Mouse (Mus musculus) neural tube, embryonic 11.5 days (tissue): ENCODE data around the gene Csrp3. TPM values are rescaled to one million over a fixed set of nuclear protein-coding genes. Genes with fewer than 3 reads are reported as not detected.

Source experiments
- ATAC-seq: fragments of 200-750 bp; cut with Nextera tagmentation; 2 replicates; pipeline ENCODE4 v1.8.0; 2017; ENCODE audit warnings: moderate number of reproducible peaks, mild to moderate bottlenecking, moderate TSS enrichment, moderate library complexity; ENCODE audit not compliant: insufficient read depth, low FRiP score, low TSS enrichment
- DNase-seq: peaks from one replicate; pipeline ENCODE4 v3.0.0-alpha.2; 2015; ENCODE audit warnings: low spot score
- H3K27ac ChIP-seq: fragments of 300-500 bp; sonication (generic); 2 replicates; pipeline ENCODE4 v1.5.1; 2014; ENCODE audit warnings: low read depth, mild to moderate bottlenecking, low read length
- H3K27me3 ChIP-seq: fragments of 300-500 bp; sonication (generic); 2 replicates; pipeline ENCODE4 v1.6.1; 2014; ENCODE audit warnings: mild to moderate bottlenecking, low read length, mixed read lengths; ENCODE audit not compliant: control insufficient read depth, insufficient read depth
- H3K36me3 ChIP-seq: fragments of 300-500 bp; sonication (generic); 2 replicates; pipeline ENCODE4 v1.6.1; 2014; ENCODE audit warnings: mild to moderate bottlenecking, low read length, moderate library complexity, mixed read lengths; ENCODE audit not compliant: control insufficient read depth, insufficient read depth
- H3K4me1 ChIP-seq: fragments of 300-500 bp; sonication (generic); 2 replicates; pipeline ENCODE4 v1.6.1; 2014; ENCODE audit warnings: low read length, mixed read lengths; ENCODE audit not compliant: control insufficient read depth, insufficient read depth
- H3K4me2 ChIP-seq: fragments of 300-500 bp; sonication (generic); 2 replicates; pipeline ENCODE4 v1.6.1; 2014; ENCODE audit warnings: low read depth, mild to moderate bottlenecking, moderate library complexity
- H3K4me3 ChIP-seq: fragments of 300-500 bp; sonication (generic); 2 replicates; pipeline ENCODE4 v1.5.1; 2014; ENCODE audit warnings: low read depth, low read length
- H3K9ac ChIP-seq: fragments of 300-500 bp; sonication (generic); 2 replicates; pipeline ENCODE4 v1.6.1; 2014; ENCODE audit warnings: mild to moderate bottlenecking, low read length
- H3K9me3 ChIP-seq: fragments of 300-500 bp; sonication (generic); 2 replicates; pipeline ENCODE4 v1.6.1; 2016; ENCODE audit warnings: low read length; ENCODE audit not compliant: control insufficient read depth
- WGBS: fragments of 180-500 bp; shearing (Covaris S2); extraction: QIAGEN DNeasy Blood & Tissue Kit; methylation state at CpG from one replicate; pipeline ENCODE4 v1.1.7; 2014; 5-methylcytosine and 5-hydroxymethylcytosine counted together
- polyA plus RNA-seq: library from polyadenylated mRNA; unstranded; fragments of >200 nt; fragmentation: Nextera tagmentation; extraction: Ambion mirVana; gene quantifications from 2 replicates; pipeline ENCODE4 v1.2.1, GENCODE M21; 2014

The Csrp3 gene
- polyA plus RNA-seq, 1 experiment from 2014 or later, result 2.4 TPM

- DNase-seq, result no peak
- peaks cover 38% of the 10 kb centered on the region for H3K27me3 ChIP-seq
- no peaks in the 10 kb centered on the region for H3K9me3 ChIP-seq
- no peak overlapping the region for H3K4me2 ChIP-seq
- no peak overlapping the region for H3K9ac ChIP-seq
- no peak for ATAC-seq
- H3K27ac ChIP-seq, result no peak overlapping the region
- H3K4me1 ChIP-seq, result no peaks in the 10 kb centered on the region
- 85% methylated on average over 5 of the region's 5 CpGs for WGBS
- no peaks in the 10 kb centered on the region; the same call in 1 of the 2 replicates for H3K36me3 ChIP-seq
- H3K4me3 ChIP-seq, result no peak overlapping the region
These were observed 18.5 kb downstream of the Csrp3 start for GRCm38 (mm10) chr7:48829177-48829910.

- DNase-seq, result no peak
These were observed 22.7 kb downstream of the Csrp3 start for GRCm38 (mm10) chr7:48825170-48825569.

GRCm38 (mm10) chr7:48824671-48825070, 23.2 kb downstream of the Csrp3 start:
- H3K27me3 ChIP-seq, result peaks cover 6% of the 10 kb centered on the region; the same call in 1 of the 2 replicates
- no peak overlapping the region for H3K27ac ChIP-seq
- WGBS, result 88% methylated on average over 1 of the region's 1 CpGs
- peaks cover 3% of the 10 kb centered on the region; the same call in 1 of the 2 replicates for H3K36me3 ChIP-seq
- DNase-seq (no peak), ATAC-seq (no peak)
- H3K9me3 ChIP-seq, result no peaks in the 10 kb centered on the region
- H3K4me1 ChIP-seq, result no peaks in the 10 kb centered on the region
- H3K4me2 ChIP-seq, result no peak overlapping the region
- no peak overlapping the region for H3K4me3 ChIP-seq
- H3K9ac ChIP-seq, result no peak overlapping the region

More at GRCm38 (mm10) chr7:48825170-48825569, 22.7 kb downstream of the Csrp3 start:
- no peaks in the 10 kb centered on the region for H3K4me1 ChIP-seq
- WGBS, result 92% methylated on average over 6 of the region's 6 CpGs
- H3K27me3 ChIP-seq, result peaks cover 6% of the 10 kb centered on the region; the same call in 1 of the 2 replicates
- H3K36me3 ChIP-seq, result peaks cover 3% of the 10 kb centered on the region; the same call in 1 of the 2 replicates
- no peak overlapping the region for H3K4me2 ChIP-seq
- ATAC-seq, result no peak
- no peak overlapping the region for H3K9ac ChIP-seq
- H3K9me3 ChIP-seq, result no peaks in the 10 kb centered on the region
- no peak overlapping the region for H3K27ac ChIP-seq
- no peak overlapping the region for H3K4me3 ChIP-seq

GRCm38 (mm10) chr7:48823621-48824020, 24.2 kb downstream of the Csrp3 start:
- H3K36me3 ChIP-seq, result peaks cover 3% of the 10 kb centered on the region; the same call in 1 of the 2 replicates
- no peaks in the 10 kb centered on the region for H3K9me3 ChIP-seq
- ATAC-seq (no peak), DNase-seq (no peak)
- H3K4me2 ChIP-seq, result no peak overlapping the region
- H3K9ac ChIP-seq, result no peak overlapping the region
- 94% methylated on average over 3 of the region's 3 CpGs for WGBS
- H3K27me3 ChIP-seq, result no peaks in the 10 kb centered on the region
- no peak overlapping the region for H3K4me3 ChIP-seq
- no peak overlapping the region for H3K27ac ChIP-seq
- H3K4me1 ChIP-seq, result no peaks in the 10 kb centered on the region

GRCm38 (mm10) chr7:48821654-48822053, 26.2 kb downstream of the Csrp3 start:
- no peak overlapping the region for H3K9ac ChIP-seq
- no peak overlapping the region for H3K4me3 ChIP-seq
- no peak overlapping the region for H3K27ac ChIP-seq
- no peaks in the 10 kb centered on the region for H3K9me3 ChIP-seq
- ATAC-seq (no peak), DNase-seq (no peak)
- 93% methylated on average over 5 of the region's 5 CpGs for WGBS
- no peaks in the 10 kb centered on the region for H3K4me1 ChIP-seq
- H3K36me3 ChIP-seq, result peaks cover 3% of the 10 kb centered on the region; the same call in 1 of the 2 replicates
- no peak overlapping the region for H3K4me2 ChIP-seq
- no peaks in the 10 kb centered on the region for H3K27me3 ChIP-seq

GRCm38 (mm10) chr7:48813594-48813993, 34.2 kb downstream of the Csrp3 start:
- Histone ChIP-seq H3K4me1 (no peaks in the 10 kb centered on the region), H3K4me2 (no peak overlapping the region), H3K4me3 (no peak overlapping the region), H3K27me3 (no peaks in the 10 kb centered on the region), H3K9ac (no peak overlapping the region), H3K36me3 (no peaks in the 10 kb centered on the region), H3K9me3 (no peaks in the 10 kb centered on the region), H3K27ac (no peak overlapping the region)
- WGBS, result 79% methylated on average over 1 of the region's 1 CpGs
- ATAC-seq, result no peak
- DNase-seq, result no peak

- ATAC-seq, result no peak
- no peaks in the 10 kb centered on the region for H3K36me3 ChIP-seq
These were observed 35.5 kb downstream of the Csrp3 start for GRCm38 (mm10) chr7:48812358-48812757.

GRCm38 (mm10) chr7:48810652-48811051, 37.2 kb downstream of the Csrp3 start:
- Histone ChIP-seq H3K9ac (no peak overlapping the region), H3K36me3 (no peaks in the 10 kb centered on the region)

More at GRCm38 (mm10) chr7:48812358-48812757, 35.5 kb downstream of the Csrp3 start:
- H3K4me1 ChIP-seq, result no peaks in the 10 kb centered on the region
- no peak overlapping the region for H3K27ac ChIP-seq
- no peaks in the 10 kb centered on the region for H3K9me3 ChIP-seq
- no peak overlapping the region for H3K9ac ChIP-seq
- no peak for DNase-seq
- no peaks in the 10 kb centered on the region for H3K27me3 ChIP-seq
- no peak overlapping the region for H3K4me2 ChIP-seq
- no peak overlapping the region for H3K4me3 ChIP-seq

GRCm38 (mm10) chr7:48806587-48806986, 41.2 kb downstream of the Csrp3 start:
- Histone ChIP-seq H3K36me3 (peaks cover 4% of the 10 kb centered on the region; the same call in 1 of the 2 replicates), H3K4me2 (no peak overlapping the region), H3K4me1 (no peaks in the 10 kb centered on the region), H3K27me3 (no peaks in the 10 kb centered on the region), H3K27ac (no peak overlapping the region), H3K4me3 (no peak overlapping the region), H3K9ac (no peak overlapping the region), H3K9me3 (no peaks in the 10 kb centered on the region)
- DNase-seq (no peak), ATAC-seq (no peak)
- WGBS, result 83% methylated on average over 4 of the region's 4 CpGs

More at GRCm38 (mm10) chr7:48810652-48811051, 37.2 kb downstream of the Csrp3 start:
- 91% methylated on average over 1 of the region's 1 CpGs for WGBS
- DNase-seq (no peak), ATAC-seq (no peak)
- H3K27me3 ChIP-seq, result no peaks in the 10 kb centered on the region
- H3K4me1 ChIP-seq, result no peaks in the 10 kb centered on the region
- no peaks in the 10 kb centered on the region for H3K9me3 ChIP-seq
- no peak overlapping the region for H3K27ac ChIP-seq
- no peak overlapping the region for H3K4me2 ChIP-seq
- no peak overlapping the region for H3K4me3 ChIP-seq
